Mouse (Mus musculus): ENCODE results near the gene Mov10.

DNA sequence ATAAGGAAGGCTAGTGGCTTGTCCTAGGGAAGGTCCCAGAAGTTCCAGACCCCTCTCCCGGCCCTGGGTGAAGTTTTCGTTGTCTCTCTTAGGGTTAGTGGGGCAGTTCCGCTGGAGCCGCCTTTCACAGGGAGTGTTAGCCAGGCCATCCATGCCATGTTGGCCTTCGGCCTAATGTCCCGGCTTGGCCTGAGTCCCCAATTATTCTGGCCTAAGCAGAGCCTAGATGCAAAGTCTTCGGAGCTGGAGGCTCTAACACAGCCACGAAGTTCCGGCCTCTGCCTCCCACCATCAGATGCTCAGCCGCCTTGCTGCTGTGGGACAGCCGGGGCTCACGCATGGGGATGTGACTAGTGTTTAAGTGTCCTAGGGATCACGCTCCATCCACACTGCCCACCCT is 28.5 kb downstream of the Mov10 start:
- TF ChIP-seq CTCF (IDR thresholded peaks at IDR 0.05; ENCODE audit: low read depth) (no peak), EP300 (optimal IDR thresholded peaks at IDR 0.05) (no peak)

Measured in stomach, postnatal 0 days (tissue).